Mouse (Mus musculus) E14TG2a.4 (cell line): ENCODE results near the gene Rpl11.

ENCODE experiments used
- CTCF ChIP-seq: conservative IDR thresholded peaks from 2 replicates; pipeline ENCODE4 v1.5.1; 2014; ENCODE audit warnings: low read length
- NANOG ChIP-seq: IDR thresholded peaks from 2 replicates; pipeline ENCODE4 v1.6.1; 2014; ENCODE audit warnings: borderline replicate concordance, low read length, mixed read lengths
- POU5F1 ChIP-seq: IDR thresholded peaks from 2 replicates; pipeline ENCODE4 v1.6.1; 2014; ENCODE audit warnings: low read length, borderline replicate concordance

DNA sequence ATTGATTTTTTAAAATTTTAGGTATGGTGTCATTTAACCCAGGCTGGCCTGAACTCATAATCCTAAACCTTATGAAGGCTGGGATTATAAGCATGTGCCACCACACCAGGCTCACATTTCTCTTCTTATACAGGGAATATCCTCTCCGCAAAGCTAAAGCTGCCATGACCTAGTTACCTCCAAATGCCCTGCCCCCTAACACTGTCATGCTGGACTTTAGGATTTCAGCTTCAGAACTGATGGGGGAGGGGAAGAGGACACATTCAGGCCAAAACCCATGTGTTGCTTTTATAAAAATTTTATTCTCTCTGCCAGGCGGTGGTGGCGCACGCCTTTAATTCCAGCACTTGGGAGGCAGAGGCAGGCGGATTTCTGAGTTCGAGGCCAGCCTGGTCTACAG lies 59.3 kb downstream of the Rpl11 start:
- TF ChIP-seq CTCF (no peak), NANOG (no peak), POU5F1 (no peak)
